Comparison of ENCODE assay signal across 9 mouse cellular contexts in the genomic region with DNA sequence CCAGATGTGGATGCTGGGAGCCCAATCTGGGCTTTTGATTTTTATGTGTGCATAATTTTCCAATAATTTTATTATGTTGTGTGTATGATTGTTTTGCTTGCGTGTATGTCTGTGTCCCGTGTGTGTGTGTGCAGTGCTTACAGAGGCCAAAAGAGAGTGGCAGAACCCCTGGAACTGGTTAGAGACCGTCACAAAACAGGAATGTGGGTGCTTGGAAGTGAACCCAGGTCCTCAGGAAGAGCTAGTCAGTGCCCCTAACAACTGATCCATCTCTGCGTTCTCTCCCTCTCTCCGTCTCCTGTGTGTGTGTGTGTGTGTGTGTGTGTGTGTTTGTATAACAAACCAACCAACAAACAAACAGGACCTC. TPM values are rescaled to one million over a fixed set of nuclear protein-coding genes. Genes with fewer than 3 reads are reported as not detected.
A peak's percentile ranks its signal among the peaks of the same experiment; 100 is the strongest.
DNase-seq lines count a peak whose midpoint lies in the region; ATAC-seq and TF ChIP-seq lines count a peak whose summit lies in the region.
"Had no signal": no experiment of that assay in that cellular context is flagged by ENCODE, and none has a peak within 500 bp of the region (broad histone marks: within the 10 kb centered on the region; RNA-seq: fewer than 3 reads in every experiment).

No protein-coding gene starts in this region.

- H3K27ac ChIP-seq in heart, embryonic 11.5 days (ENCODE audit: low read depth, low read length), result peak overlapping the region; percentile 75; the same call in 1 of the 2 replicates
- peak overlapping the region; percentile 89 for H3K27ac ChIP-seq in forebrain, embryonic 15.5 days (replicated peaks)
- peak overlapping the region; percentile 86; the same call in 1 of the 2 replicates for H3K27ac ChIP-seq in liver, embryonic 16.5 days (ENCODE audit: low read length)

- peak overlapping the region; percentile 93 for H3K4me2 ChIP-seq in heart, embryonic 11.5 days
- peak overlapping the region; percentile 68 for H3K4me2 ChIP-seq in forebrain, embryonic 15.5 days (replicated peaks)
- H3K4me2 ChIP-seq in liver, embryonic 16.5 days (ENCODE audit: low read depth, low read length), result peak overlapping the region; percentile 79

- intact Hi-C loops in heart, postnatal 25 days (cut with DNase I), result no loop called here

- H3K9ac ChIP-seq in heart, embryonic 11.5 days (ENCODE audit: low read depth, low read length), result peak overlapping the region; percentile 93
- H3K9ac ChIP-seq in forebrain, embryonic 15.5 days (replicated peaks), result peak overlapping the region; percentile 78
- peak overlapping the region; percentile 87 for H3K9ac ChIP-seq in liver, embryonic 16.5 days (ENCODE audit: low read depth, low read length)

- no peak for TF ChIP-seq CTCF in E14TG2a.4 (conservative IDR thresholded peaks at IDR 0.05; ENCODE audit: low read length)

- H3K4me1 ChIP-seq in heart, embryonic 11.5 days (ENCODE audit: control insufficient read depth, insufficient read depth, low read length), result peaks cover 13% of the 10 kb centered on the region; the same call in 1 of the 2 replicates
- peaks cover 51% of the 10 kb centered on the region for H3K4me1 ChIP-seq in E14TG2a.4 (replicated peaks; ENCODE audit: low read depth, low read length)
- H3K4me1 ChIP-seq in forebrain, embryonic 15.5 days, result peaks cover 31% of the 10 kb centered on the region
- peaks cover 22% of the 10 kb centered on the region for H3K4me1 ChIP-seq in liver, embryonic 16.5 days (ENCODE audit: control insufficient read depth, low read depth, low read length)

- no peak for DNase-seq in heart, postnatal 25 days (ENCODE audit: low spot score)
- no peak for DNase-seq in right cerebral cortex, postnatal 25 days
- DNase-seq in layer of hippocampus, adult 9-11 months, result no peak
- no peak for DNase-seq in right cerebral cortex, postnatal 4 days

- H3K36me3 ChIP-seq in heart, embryonic 11.5 days (ENCODE audit: control insufficient read depth, insufficient read depth, low read length), result peaks cover 10% of the 10 kb centered on the region
- H3K36me3 ChIP-seq in E14TG2a.4 (ENCODE audit: insufficient read depth, low read length), result peaks cover 36% of the 10 kb centered on the region
- peaks cover 21% of the 10 kb centered on the region for H3K36me3 ChIP-seq in forebrain, embryonic 15.5 days
- H3K36me3 ChIP-seq in liver, embryonic 16.5 days (ENCODE audit: control insufficient read depth, insufficient read depth), result peaks cover 14% of the 10 kb centered on the region

- no peaks in the 10 kb centered on the region for H3K9me3 ChIP-seq in heart, embryonic 11.5 days (replicated peaks; ENCODE audit: control insufficient read depth, low read length)
- H3K9me3 ChIP-seq in E14TG2a.4 (ENCODE audit: low read length), result peaks cover 14% of the 10 kb centered on the region
- no peaks in the 10 kb centered on the region for H3K9me3 ChIP-seq in forebrain, embryonic 15.5 days
- H3K9me3 ChIP-seq in liver, embryonic 16.5 days (replicated peaks; ENCODE audit: control insufficient read depth, low read length), result no peaks in the 10 kb centered on the region

- WGBS in heart, embryonic 11.5 days (ENCODE audit: insufficient replicate concordance), result 29% methylated on average over 5 of the region's 5 CpGs
- WGBS in forebrain, embryonic 15.5 days, result 27% methylated on average over 5 of the region's 5 CpGs
- 33% methylated on average over 5 of the region's 5 CpGs for WGBS in liver, embryonic 16.5 days (ENCODE audit: insufficient replicate concordance)

- H3K4me3 ChIP-seq in heart, embryonic 11.5 days (ENCODE audit: low read depth, low read length), result peak overlapping the region; percentile 99
- H3K4me3 ChIP-seq in E14TG2a.4 (replicated peaks; ENCODE audit: low read length), result peak overlapping the region; percentile 89
- peak overlapping the region; percentile 66 for H3K4me3 ChIP-seq in forebrain, embryonic 15.5 days
- peak overlapping the region; percentile 79 for H3K4me3 ChIP-seq in liver, embryonic 16.5 days (ENCODE audit: low read depth, low read length)

- no peaks in the 10 kb centered on the region; the same call in 1 of the 2 replicates for H3K27me3 ChIP-seq in heart, embryonic 11.5 days (ENCODE audit: control insufficient read depth, insufficient read depth, low read length)
- H3K27me3 ChIP-seq in E14TG2a.4 (ENCODE audit: insufficient read depth, low read length), result no peaks in the 10 kb centered on the region
- H3K27me3 ChIP-seq in forebrain, embryonic 15.5 days, result no peaks in the 10 kb centered on the region
- no peaks in the 10 kb centered on the region for H3K27me3 ChIP-seq in liver, embryonic 16.5 days (ENCODE audit: control insufficient read depth, insufficient read depth, low read depth, low read length)

- no peak for ATAC-seq in heart, embryonic 11.5 days (replicated peaks; ENCODE audit: insufficient number of reproducible peaks, low FRiP score, low TSS enrichment)
- no peak for ATAC-seq in forebrain, embryonic 15.5 days (replicated peaks)
- no peak for ATAC-seq in liver, embryonic 16.5 days (ENCODE audit: low read depth)

RNA-seq across cellular contexts. Expression of a gene that starts 0.3 kb away (rescaled TPM):
- 23.3 and 23.7 TPM in 2 replicates for polyA plus RNA-seq in heart, embryonic 11.5 days (2014; fragmentation: Nextera tagmentation; extraction: Ambion mirVana)
- 10 to 100 TPM; 22.8 to 25.6 TPM for total RNA-seq in heart, postnatal 25 days (2021)
- polyA plus RNA-seq in forebrain, embryonic 15.5 days (2015; fragmentation: Nextera tagmentation; extraction: Ambion mirVana), result 23.6 and 23.7 TPM in 2 replicates
- polyA plus RNA-seq in liver, embryonic 16.5 days (2015; fragmentation: Nextera tagmentation; extraction: Ambion mirVana), result 15.8 and 15.9 TPM in 2 replicates

RNA-seq across cellular contexts. Expression of a gene that starts 15.3 kb away (rescaled TPM):
- 54.9 and 57.6 TPM in 2 replicates for polyA plus RNA-seq in heart, embryonic 11.5 days (2014; fragmentation: Nextera tagmentation; extraction: Ambion mirVana)
- total RNA-seq in heart, postnatal 25 days (2021), result 10 to 100 TPM; 11.2 to 12.2 TPM
- 102 and 103 TPM in 2 replicates for polyA plus RNA-seq in forebrain, embryonic 15.5 days (2015; fragmentation: Nextera tagmentation; extraction: Ambion mirVana)
- 36.0 and 36.3 TPM in 2 replicates for polyA plus RNA-seq in liver, embryonic 16.5 days (2015; fragmentation: Nextera tagmentation; extraction: Ambion mirVana)

RNA-seq across cellular contexts. Expression of a gene that starts 22.8 kb away (rescaled TPM):
- polyA plus RNA-seq in heart, embryonic 11.5 days (2014; fragmentation: Nextera tagmentation; extraction: Ambion mirVana), result 3.1 and 3.6 TPM in 2 replicates
- 1 to 10 TPM; 2.3 to 2.7 TPM for total RNA-seq in heart, postnatal 25 days (2021)
- 2.2 and 2.7 TPM in 2 replicates for polyA plus RNA-seq in forebrain, embryonic 15.5 days (2015; fragmentation: Nextera tagmentation; extraction: Ambion mirVana)
- 0.35 and 0.37 TPM in 2 replicates for polyA plus RNA-seq in liver, embryonic 16.5 days (2015; fragmentation: Nextera tagmentation; extraction: Ambion mirVana)
- total RNA-seq: common myeloid progenitor, adult 5-6 weeks had no signal

RNA-seq across cellular contexts. Expression of a gene that starts 29.6 kb away (rescaled TPM):
- 31.4 and 33.0 TPM in 2 replicates for polyA plus RNA-seq in heart, embryonic 11.5 days (2014; fragmentation: Nextera tagmentation; extraction: Ambion mirVana)
- total RNA-seq in heart, postnatal 25 days (2021), result 10 to 100 TPM; 18.7 to 19.1 TPM
- polyA plus RNA-seq in forebrain, embryonic 15.5 days (2015; fragmentation: Nextera tagmentation; extraction: Ambion mirVana), result 84.2 and 85.9 TPM in 2 replicates
- 23.1 and 24.0 TPM in 2 replicates for polyA plus RNA-seq in liver, embryonic 16.5 days (2015; fragmentation: Nextera tagmentation; extraction: Ambion mirVana)

RNA-seq across cellular contexts. Expression of a gene that starts 29.6 kb away (rescaled TPM):
- 11.2 and 14.8 TPM in 2 replicates for polyA plus RNA-seq in heart, embryonic 11.5 days (2014; fragmentation: Nextera tagmentation; extraction: Ambion mirVana)
- total RNA-seq in heart, postnatal 25 days (2021), result 10 to 100 TPM; 49.4 to 55.3 TPM
- polyA plus RNA-seq in forebrain, embryonic 15.5 days (2015; fragmentation: Nextera tagmentation; extraction: Ambion mirVana), result 38.8 and 39.8 TPM in 2 replicates
- 4.9 and 5.8 TPM in 2 replicates for polyA plus RNA-seq in liver, embryonic 16.5 days (2015; fragmentation: Nextera tagmentation; extraction: Ambion mirVana)
